Mouse (Mus musculus) spleen, adult 2 months (tissue): ENCODE measurements around the gene Ovgp1.

Source experiments
- CTCF ChIP-seq: fragments of 200-500 bp; IDR thresholded peaks from 2 replicates; pipeline ENCODE4 v1.5.1; 2011; ENCODE audit warnings: mild to moderate bottlenecking, inconsistent platforms; ENCODE audit not compliant: insufficient read depth, insufficient read length, insufficient replicate concordance; ENCODE audit errors: extremely low read depth
- POLR2A ChIP-seq: fragments of 200-500 bp; IDR thresholded peaks from 2 replicates; pipeline ENCODE4 v1.6.1; 2011; ENCODE audit warnings: low read depth, low read length, inconsistent platforms

DNA sequence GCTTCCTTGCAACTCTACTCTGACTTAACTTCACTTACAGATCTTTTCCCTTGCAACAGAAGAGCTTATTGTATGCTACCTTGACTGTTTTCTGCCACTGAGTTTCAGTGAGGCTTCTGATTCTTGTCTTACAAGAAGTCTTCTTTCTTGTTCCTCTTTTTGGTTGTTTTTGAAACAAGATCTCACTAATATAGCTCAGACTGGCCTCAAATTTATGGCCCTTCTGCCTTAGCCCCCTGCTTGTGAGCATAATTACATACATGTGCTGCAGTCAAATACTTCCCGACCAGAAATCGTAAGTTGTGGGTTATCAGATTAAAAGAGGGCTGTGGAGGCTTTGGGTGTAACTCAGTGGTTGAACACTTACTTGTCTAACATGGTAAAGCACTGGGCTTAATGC lies 21.2 kb downstream of the Ovgp1 start:
- TF ChIP-seq CTCF: no peak
- no peak for TF ChIP-seq POLR2A
